Mouse (Mus musculus) gastrocnemius, postnatal 10 days (tissue): ENCODE data around the gene Gm28635. TPM values are rescaled to one million over a fixed set of nuclear protein-coding genes. Genes with fewer than 3 reads are reported as not detected.

Source experiments
- DNase-seq: peaks from one replicate; pipeline ENCODE4 v3.0.0; 2021; ENCODE audit warnings: mixed read lengths
- long read RNA-seq, 2 experiments: library from polyadenylated mRNA; stranded (forward); transcript quantifications; one replicate each; pipeline ENCODE4 v2.0.0; 2021
- total RNA-seq, 2 experiments: library from RNA; stranded (reverse); gene quantifications; 2 replicates each; pipeline ENCODE4 v1.2.3; 2021

Gm28635 gene
- not detected for total RNA-seq
- long read RNA-seq, experiment 1, result 0 reads
- long read RNA-seq, experiment 2, result 0 reads

- DNase-seq, result peak; percentile 78
These were observed at the start of gene Gm28635, which contains the start of gene Med19 for GRCm38 (mm10) chr2:84677968-84678880. Gm28635 (minus strand) TSS chr2:84678041. Med19 (plus strand) TSS chr2:84678402.

- DNase-seq, result peak; percentile 91
These were observed 49.5 kb upstream of the Gm28635 start, which contains the start of gene Clp1 for GRCm38 (mm10) chr2:84727172-84727858. Clp1 (minus strand) TSS chr2:84727350.

GRCm38 (mm10) chr2:84726716-84727115 is 48.9 kb upstream of the Gm28635 start:
- no peak for DNase-seq

- DNase-seq, result no peak
These were observed 47.9 kb upstream of the Gm28635 start for GRCm38 (mm10) chr2:84725770-84726169.

GRCm38 (mm10) chr2:84723856-84724255 is 46.0 kb upstream of the Gm28635 start:
- no peak for DNase-seq

GRCm38 (mm10) chr2:84721182-84721581 is 43.3 kb upstream of the Gm28635 start:
- no peak for DNase-seq

- no peak for DNase-seq
These were observed 42.9 kb upstream of the Gm28635 start for GRCm38 (mm10) chr2:84720718-84721117.

GRCm38 (mm10) chr2:84717357-84717756 is 39.5 kb upstream of the Gm28635 start:
- DNase-seq, result no peak

GRCm38 (mm10) chr2:84716423-84717355 is 38.8 kb upstream of the Gm28635 start:
- DNase-seq, result no peak

GRCm38 (mm10) chr2:84715562-84716361 is 37.9 kb upstream of the Gm28635 start:
- DNase-seq, result peak; percentile 45

- peak; percentile 99 for DNase-seq
These were observed 37.1 kb upstream of the Gm28635 start, which contains the start of gene Zdhhc5 for GRCm38 (mm10) chr2:84714811-84715561. Zdhhc5 (minus strand) TSS chr2:84715180.

GRCm38 (mm10) chr2:84714422-84714810 is 36.6 kb upstream of the Gm28635 start:
- DNase-seq, result no peak

GRCm38 (mm10) chr2:84711898-84712297 is 34.1 kb upstream of the Gm28635 start:
- no peak for DNase-seq

- DNase-seq, result no peak
These were observed 29.7 kb upstream of the Gm28635 start for GRCm38 (mm10) chr2:84707523-84707922.

- no peak for DNase-seq
These were observed 27.5 kb upstream of the Gm28635 start for GRCm38 (mm10) chr2:84705295-84705694.

GRCm38 (mm10) chr2:84704329-84704728 is 26.5 kb upstream of the Gm28635 start:
- DNase-seq, result no peak

- DNase-seq, result no peak
These were observed 25.7 kb upstream of the Gm28635 start for GRCm38 (mm10) chr2:84703497-84703896.

- DNase-seq, result no peak
These were observed 17.3 kb upstream of the Gm28635 start for GRCm38 (mm10) chr2:84695007-84695695.

GRCm38 (mm10) chr2:84690050-84690449 is 12.2 kb upstream of the Gm28635 start:
- no peak for DNase-seq
